In genomic region chr16:45352875-45353274, GRCm38 (mm10) we compare ENCODE assay signal across 8 mouse cellular contexts. TPM values are rescaled to one million over a fixed set of nuclear protein-coding genes. Genes with fewer than 3 reads are reported as not detected.
DNase-seq lines count a peak whose midpoint lies in the region; ATAC-seq and TF ChIP-seq lines count a peak whose summit lies in the region.

No protein-coding gene starts in this region.

- no peak overlapping the region for H3K4me2 ChIP-seq in liver, embryonic 16.5 days (ENCODE audit: low read depth, low read length)
- no peak overlapping the region for H3K4me2 ChIP-seq in stomach, embryonic 15.5 days

- no peaks in the 10 kb centered on the region for H3K9me3 ChIP-seq in liver, embryonic 16.5 days (replicated peaks; ENCODE audit: control insufficient read depth, low read length)
- H3K9me3 ChIP-seq in stomach, embryonic 15.5 days = no peaks in the 10 kb centered on the region

- ATAC-seq in liver, embryonic 16.5 days (ENCODE audit: low read depth) = peak; percentile 55; the same call in 1 of the 2 replicates
- ATAC-seq in stomach, embryonic 15.5 days (ENCODE audit: insufficient read depth, low FRiP score, low read depth) = peak; percentile 85

- DNase-seq in 416B (ENCODE audit: low read depth) = peak; percentile 39
- peak; percentile 26 for DNase-seq in WW6 (ENCODE audit: low read depth, low spot score)
- peak; percentile 59 for DNase-seq in forelimb bud, embryonic 11.5 days (ENCODE audit: low read depth, low spot score)
- DNase-seq in kidney, postnatal 36 days = no peak
- no peak for DNase-seq in ovary, postnatal 10 days (ENCODE audit: low spot score)
- DNase-seq in thymus, adult 2 months = no peak

- no peak for TF ChIP-seq POLR2A in thymus, adult 2 months (IDR thresholded peaks at IDR 0.05; ENCODE audit: control insufficient read depth, extremely low read depth, insufficient read depth, low read length, poor library complexity)

- H3K27ac ChIP-seq in liver, embryonic 16.5 days (ENCODE audit: low read length) = no peak overlapping the region
- H3K27ac ChIP-seq in stomach, embryonic 15.5 days = no peak overlapping the region
- H3K27ac ChIP-seq in thymus, adult 2 months (ENCODE audit: control insufficient read depth, insufficient read depth, low read length) = no peak overlapping the region

- no peak overlapping the region for H3K9ac ChIP-seq in liver, embryonic 16.5 days (ENCODE audit: low read depth, low read length)
- no peak overlapping the region for H3K9ac ChIP-seq in stomach, embryonic 15.5 days

- no peaks in the 10 kb centered on the region for H3K27me3 ChIP-seq in liver, embryonic 16.5 days (ENCODE audit: control insufficient read depth, insufficient read depth, low read depth, low read length)
- no peaks in the 10 kb centered on the region for H3K27me3 ChIP-seq in stomach, embryonic 15.5 days (replicated peaks)
- no peaks in the 10 kb centered on the region for H3K27me3 ChIP-seq in thymus, adult 2 months (ENCODE audit: control insufficient read depth, insufficient read depth, low read length)

- no peaks in the 10 kb centered on the region for H3K4me1 ChIP-seq in liver, embryonic 16.5 days (ENCODE audit: control insufficient read depth, low read depth, low read length)
- no peaks in the 10 kb centered on the region for H3K4me1 ChIP-seq in stomach, embryonic 15.5 days
- peaks cover 5% of the 10 kb centered on the region; the same call in 1 of the 2 replicates for H3K4me1 ChIP-seq in thymus, adult 2 months (replicated peaks; ENCODE audit: control insufficient read depth, insufficient read depth, low read length)

- H3K4me3 ChIP-seq in liver, embryonic 16.5 days (ENCODE audit: low read depth, low read length) = no peak overlapping the region
- no peak overlapping the region for H3K4me3 ChIP-seq in stomach, embryonic 15.5 days (replicated peaks)
- no peak overlapping the region for H3K4me3 ChIP-seq in thymus, adult 2 months (ENCODE audit: control insufficient read depth, insufficient read depth, low read length)

- no peak for TF ChIP-seq CTCF in thymus, adult 2 months (IDR thresholded peaks at IDR 0.05; ENCODE audit: borderline replicate concordance, control insufficient read depth, extremely low read depth, insufficient read depth, low read length, poor library complexity)

- H3K36me3 ChIP-seq in liver, embryonic 16.5 days (ENCODE audit: control insufficient read depth, insufficient read depth) = no peaks in the 10 kb centered on the region
- no peaks in the 10 kb centered on the region for H3K36me3 ChIP-seq in stomach, embryonic 15.5 days
- no peaks in the 10 kb centered on the region for H3K36me3 ChIP-seq in thymus, adult 2 months (ENCODE audit: control insufficient read depth, insufficient read depth, low read length)

RNA-seq across cellular contexts. Expression of gene Cd200, which starts 56.0 kb away (rescaled TPM):
- 0.67 and 0.72 TPM in 2 replicates for polyA plus RNA-seq in liver, embryonic 16.5 days (2015; fragmentation: Nextera tagmentation; extraction: Ambion mirVana)
- polyA plus RNA-seq in stomach, embryonic 15.5 days (2015; fragmentation: Nextera tagmentation; extraction: Ambion mirVana) = 37.3 and 38.1 TPM in 2 replicates
- polyA plus RNA-seq in thymus, adult 2 months (2012; rRNA removed) = 32.5 and 43.7 TPM in 2 replicates

Comparison
In these comparisons a context has a peak if more than half of its experiments do, and no peak if none do; other contexts are left out.
1. DNase-seq: peak in 416B (single experiment), WW6 (single experiment) and forelimb bud, embryonic 11.5 days (single experiment); none in kidney, postnatal 36 days (0 of 2), ovary, postnatal 10 days (single experiment) and thymus, adult 2 months (single experiment).
2. RNA of gene Cd200, which starts 56.0 kb away (polyA plus RNA-seq): 32.5 to 43.7 TPM in thymus, adult 2 months and 37.3 to 38.1 TPM in stomach, embryonic 15.5 days; 0.67 to 0.72 TPM in liver, embryonic 16.5 days; every median in the first group is over 10 times any median in the second.